Mouse (Mus musculus) left cerebral cortex, adult 2 months (tissue): ENCODE data around the gene Uty. TPM values are rescaled to one million over a fixed set of nuclear protein-coding genes. Genes with fewer than 3 reads are reported as not detected.

Experiments
- DNase-seq, 2 experiments: peaks; one replicate each; pipeline ENCODE4 v3.0.0; 2021 to 2022; ENCODE audit warnings: low spot score in 2 of 2, mixed read lengths in 1 of 2; ENCODE audit errors: extremely low spot score in 1 of 2
- H3K27ac ChIP-seq: fragments of 200-600 bp; 2 replicates; pipeline ENCODE4 v1.8.1; 2022
- H3K4me3 ChIP-seq: fragments of 200-600 bp; 2 replicates; pipeline ENCODE4 v1.8.1; 2022
- CTCF ChIP-seq: fragments of 200-600 bp; IDR thresholded peaks from 2 replicates; pipeline ENCODE4 v1.8.1; 2022; ENCODE audit warnings: antibody characterized with exemption, mild to moderate bottlenecking, moderate library complexity
- intact Hi-C: fragments of 180-260 bp; cut with DNase I; formaldehyde crosslinking; loops from one replicate; pipeline ENCODE4 v1.15.1; 2025
- long read RNA-seq, 2 experiments: library from polyadenylated mRNA; stranded (forward); transcript quantifications; one replicate each; pipeline ENCODE4 v2.0.0; 2021; ENCODE audit warnings: borderline mapping rate in 2 of 2
- total RNA-seq, 2 experiments: library from RNA; stranded (reverse); gene quantifications; 2 replicates each; pipeline ENCODE4 v1.2.3; 2021

Gene Uty
- 10 to 100 TPM in 1 of 2 experiments, not detected in 1; 25.1 TPM for total RNA-seq
- long read RNA-seq, experiment 1, full-length matches to known transcripts, result 3 of 20 reads
- long read RNA-seq, experiment 1, partial matches to known transcripts, result 4 of 20 reads
- long read RNA-seq, experiment 1, other reads (novel, unspliced or antisense), result 13 of 20 reads
- long read RNA-seq, experiment 2, result 0 reads

DNA sequence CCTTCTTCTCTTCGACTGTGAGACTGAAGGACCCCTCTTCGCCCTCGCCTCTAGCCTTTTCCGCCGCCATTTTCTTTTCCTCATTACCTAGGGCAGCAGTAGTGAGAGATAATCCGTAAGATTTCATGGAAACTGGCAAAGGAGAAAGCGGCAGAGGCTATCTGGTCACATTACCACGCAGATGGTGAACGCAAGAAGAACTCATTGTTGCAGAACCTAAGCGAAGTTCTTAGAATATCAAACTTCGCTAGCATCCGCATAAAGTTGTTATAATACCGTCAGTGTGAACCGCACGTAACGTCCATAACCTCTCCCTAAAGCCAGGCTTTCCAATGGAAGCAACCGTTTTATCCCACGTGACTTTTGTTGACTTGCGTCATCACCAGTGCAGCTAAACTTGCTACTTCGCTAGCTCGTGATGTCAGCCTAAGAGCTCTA, at the start of gene Uty:
Gene Uty, minus strand, starts transcription at position 334 of the 438 bp plus-strand sequence.
- DNase-seq, result peak in 1 of 2 experiments; percentile 68
- H3K4me3 ChIP-seq, result no peak within 1 kb of the TSS
- no peak within 1 kb of the TSS for H3K27ac ChIP-seq
- intact Hi-C loops, result no loop called here
- TF ChIP-seq CTCF, result no peak

DNA sequence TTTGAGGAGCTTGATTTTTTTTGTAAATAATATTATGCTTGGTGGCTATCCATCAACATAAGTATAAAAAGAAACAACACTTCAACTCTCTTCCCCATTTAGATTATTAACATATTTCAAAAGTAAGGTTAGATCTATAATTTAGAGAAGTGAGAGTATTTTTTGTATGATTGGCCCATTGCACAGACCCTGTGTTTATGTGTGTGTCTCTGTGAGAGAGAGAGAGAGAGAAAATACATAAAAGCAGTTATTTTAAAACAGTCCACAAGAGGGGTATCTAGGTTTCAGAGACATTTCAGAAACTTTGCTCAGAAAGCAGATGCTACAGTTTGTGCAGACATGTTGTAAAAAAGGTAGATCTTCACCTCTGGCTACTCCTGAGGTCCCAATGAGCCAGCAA, 48.1 kb upstream of the Uty start:
- Histone ChIP-seq H3K4me3 (no peak overlapping the region), H3K27ac (no peak overlapping the region)
- TF ChIP-seq CTCF, result no peak
- intact Hi-C loops, result no loop called here
- no peak for DNase-seq

DNA sequence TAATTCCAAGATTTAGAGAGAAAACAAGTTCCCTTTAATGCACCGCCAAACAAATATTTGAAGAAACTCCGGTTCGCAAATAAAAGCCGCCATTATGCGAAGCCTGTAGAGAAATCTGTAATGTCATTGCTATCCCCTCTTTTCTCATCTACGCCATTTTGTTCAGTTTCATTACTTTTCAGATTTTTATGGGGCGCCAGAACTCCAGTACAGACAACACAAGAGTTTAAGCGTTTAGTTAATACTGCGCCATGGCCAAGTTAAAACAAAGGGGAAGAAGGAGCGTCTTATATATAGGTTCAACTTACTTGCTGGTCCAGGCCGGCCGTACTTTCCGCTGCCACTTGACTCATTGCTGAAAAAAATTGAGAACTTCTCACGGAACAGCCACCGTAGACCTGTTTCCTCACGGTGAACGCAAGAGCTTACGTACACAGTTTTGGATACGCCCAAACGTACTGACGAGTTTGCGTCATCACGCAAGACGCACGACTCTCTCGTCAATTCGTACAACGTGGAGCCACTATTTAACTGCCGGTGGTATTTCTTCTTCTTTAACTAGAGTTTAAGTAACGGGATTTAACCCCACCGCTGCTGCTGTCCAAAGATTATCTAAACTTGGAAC, 40.7 kb upstream of the Uty start, which contains the start of gene Ddx3y:
Gene Ddx3y, minus strand, starts transcription at position 459 of the 625 bp plus-strand sequence.
- no peak for TF ChIP-seq CTCF

DNA sequence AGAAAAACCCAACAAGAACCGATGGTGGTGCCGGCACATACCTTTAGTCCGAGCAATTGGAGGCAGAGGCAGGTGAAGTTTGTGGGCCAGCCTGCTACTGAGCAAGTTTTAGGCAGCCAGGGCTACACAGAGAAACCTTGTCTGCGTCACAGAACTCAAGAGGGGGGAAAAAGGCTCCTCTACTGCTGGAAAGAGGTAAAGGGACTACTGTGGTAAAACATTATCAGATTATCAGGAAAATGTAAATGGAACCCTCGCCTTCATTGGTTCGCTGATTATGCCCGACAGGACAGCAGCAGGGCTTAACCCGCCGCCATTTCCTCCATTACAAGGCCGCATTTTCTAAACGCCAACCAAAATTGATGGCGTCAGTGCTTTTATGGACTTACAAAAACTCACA, 40.2 kb upstream of the Uty start:
- no peak for TF ChIP-seq CTCF
- H3K27ac ChIP-seq, result no peak overlapping the region
- no peak overlapping the region for H3K4me3 ChIP-seq
- no peak for DNase-seq
- intact Hi-C loops, result no loop called here

More for the DNA sequence above, 40.7 kb upstream of the Uty start, which contains the start of gene Ddx3y:
- intact Hi-C loops, result no loop called here
- peak in 1 of 2 experiments; percentile 65 for DNase-seq
- Histone ChIP-seq H3K27ac (no peak within 1 kb of the TSS), H3K4me3 (no peak within 1 kb of the TSS)

DNA sequence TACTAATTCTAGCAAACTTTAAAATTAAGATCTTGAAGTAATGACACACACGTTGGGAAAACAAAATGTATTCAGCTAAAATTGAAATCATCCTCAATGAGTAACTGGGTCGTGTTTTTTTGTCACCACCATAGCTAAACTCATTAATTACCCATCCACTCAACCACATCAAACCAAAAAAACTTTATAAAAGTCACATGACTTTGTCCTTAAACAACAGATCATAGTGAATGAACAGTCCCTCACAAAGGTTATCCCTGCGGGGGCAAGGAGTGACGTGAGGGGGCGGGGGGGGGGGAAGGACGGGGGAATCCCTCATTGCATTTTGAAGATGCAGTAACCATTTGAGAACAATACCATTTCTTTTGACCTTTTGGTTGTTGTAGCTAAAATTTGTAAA, 558 bp upstream of the Uty start:
- intact Hi-C loops, result no loop called here
- Histone ChIP-seq H3K27ac (no peak overlapping the region), H3K4me3 (no peak overlapping the region)
- no peak for DNase-seq
- TF ChIP-seq CTCF, result no peak

DNA sequence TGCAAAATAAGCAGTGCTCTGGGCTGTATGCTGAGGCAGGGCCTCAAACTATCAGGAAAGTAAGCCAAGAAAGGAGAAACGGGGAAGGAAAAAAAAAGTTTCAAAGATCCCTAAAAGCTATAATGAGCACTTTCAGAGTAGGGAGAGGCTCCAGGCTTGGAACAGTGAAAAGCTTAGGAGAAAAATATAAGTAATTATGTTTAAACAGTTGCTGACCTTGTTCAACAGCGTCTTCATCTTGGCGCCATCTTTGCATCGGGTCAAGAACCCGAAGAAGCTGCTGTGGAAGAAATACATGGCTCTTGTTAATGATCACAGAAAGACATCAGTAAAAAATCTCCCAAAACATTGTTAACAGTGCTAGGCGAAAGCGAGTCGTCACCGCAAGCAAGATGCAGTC, 619 bp downstream of the Uty start:
- TF ChIP-seq CTCF, result no peak
- Histone ChIP-seq H3K27ac (no peak overlapping the region), H3K4me3 (no peak overlapping the region)
- no peak for DNase-seq
- intact Hi-C loops, result no loop called here

DNA sequence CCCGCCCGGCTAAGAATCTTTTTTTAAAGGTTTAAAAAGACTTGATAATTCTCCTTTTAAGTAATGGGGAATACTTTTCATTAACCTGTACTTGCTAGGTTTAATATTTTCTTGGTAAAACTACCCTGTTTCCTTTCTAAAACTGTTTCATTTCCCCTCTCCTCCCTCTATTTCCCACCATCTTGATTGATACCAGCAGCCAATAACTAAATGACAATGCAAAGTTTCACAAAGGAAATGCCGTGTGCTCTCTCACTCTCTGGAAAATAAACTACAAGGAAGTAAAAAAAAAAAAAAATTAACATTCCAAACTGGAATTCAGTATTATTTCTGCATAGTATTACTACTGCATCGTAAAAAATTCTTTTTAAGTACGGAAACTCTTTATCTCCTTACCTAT, 1.1 kb downstream of the Uty start:
- no peak for TF ChIP-seq CTCF
- Histone ChIP-seq H3K4me3 (no peak overlapping the region), H3K27ac (no peak overlapping the region)
- intact Hi-C loops, result no loop called here
- DNase-seq, result no peak

DNA sequence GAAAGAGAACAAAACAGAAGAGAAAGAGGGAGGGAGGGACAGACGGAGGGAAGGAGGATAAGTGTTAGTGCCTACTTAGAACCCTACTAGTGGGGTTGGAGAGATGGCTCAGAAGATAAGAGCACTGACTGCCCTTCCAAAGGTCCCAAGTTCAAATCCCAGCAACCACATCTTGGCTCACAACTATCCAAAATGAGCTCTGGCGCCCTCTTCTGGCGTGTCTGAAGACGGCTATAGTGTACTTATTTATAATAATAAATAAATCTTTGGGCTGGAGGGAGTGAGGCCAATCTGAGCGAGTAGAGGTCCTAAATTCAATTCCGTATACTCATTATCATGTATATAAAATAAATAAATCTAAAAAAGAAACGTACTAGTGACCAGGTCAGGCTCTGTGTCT, 25.6 kb downstream of the Uty start:
- DNase-seq, result no peak
- Histone ChIP-seq H3K4me3 (no peak overlapping the region), H3K27ac (no peak overlapping the region)
- no peak for TF ChIP-seq CTCF
- intact Hi-C loops, result no loop called here

DNA sequence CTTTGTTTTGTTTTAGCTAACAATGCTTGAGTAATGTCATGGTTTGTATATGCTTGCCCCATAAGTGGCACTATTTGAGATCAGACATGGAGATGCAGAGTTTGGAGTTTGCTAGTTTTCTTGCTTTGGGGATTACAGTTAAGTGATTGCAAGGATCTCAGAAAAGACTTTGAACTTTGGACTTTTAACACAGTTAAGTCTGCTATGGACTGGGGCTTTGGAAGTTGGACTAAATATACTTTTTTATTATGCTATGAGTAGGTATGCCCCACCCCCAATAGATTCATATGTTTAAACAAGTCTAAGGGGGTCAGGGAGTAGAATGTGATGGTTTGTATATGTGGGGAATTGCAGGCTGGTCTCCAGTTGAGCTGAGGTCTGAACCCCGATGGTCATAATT, 67.1 kb downstream of the Uty start:
- no peak overlapping the region for H3K27ac ChIP-seq

DNA sequence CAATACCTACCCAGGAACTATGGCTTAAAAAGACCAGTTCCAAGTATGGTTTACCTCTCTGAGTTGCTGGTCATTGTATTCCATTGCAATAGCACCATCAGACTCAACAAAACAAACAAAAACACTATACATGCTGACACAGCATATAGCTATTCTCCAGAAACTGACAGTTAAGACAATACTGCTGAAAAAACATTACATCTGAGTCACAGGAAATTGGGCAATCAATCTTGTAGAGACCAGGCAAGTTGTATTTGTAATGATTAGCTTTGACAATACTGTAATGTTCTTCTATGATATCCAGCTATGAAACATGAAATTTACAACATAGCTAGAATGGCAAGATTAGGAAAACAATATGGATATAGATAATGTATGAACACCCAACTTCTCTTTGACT, 82.5 kb downstream of the Uty start:
- no peak for DNase-seq
- no peak for TF ChIP-seq CTCF
- intact Hi-C loops, result no loop called here
- Histone ChIP-seq H3K4me3 (no peak overlapping the region), H3K27ac (no peak overlapping the region)

More for the DNA sequence above, 67.1 kb downstream of the Uty start:
- intact Hi-C loops, result no loop called here
- TF ChIP-seq CTCF, result no peak
- H3K4me3 ChIP-seq, result no peak overlapping the region
- DNase-seq, result no peak

DNA sequence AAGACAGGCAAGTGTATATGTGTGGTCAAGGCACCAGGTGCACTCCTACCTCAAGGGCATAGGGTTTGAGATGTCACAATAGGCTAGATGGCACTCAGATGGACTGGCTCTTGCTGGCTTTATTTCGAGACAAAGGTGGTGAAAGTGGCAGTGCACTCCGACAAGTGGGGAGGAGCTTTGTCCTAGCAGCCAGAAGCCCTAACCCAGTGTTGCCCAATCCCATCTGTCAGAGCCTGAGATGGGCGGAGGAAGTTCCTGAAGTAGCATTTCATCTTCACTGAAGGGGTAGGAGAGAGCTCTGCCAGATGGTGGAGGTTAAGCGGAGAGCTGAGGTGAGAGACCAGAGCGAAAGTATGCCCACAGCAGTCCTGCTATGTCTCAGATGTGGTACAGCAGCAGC, 129.4 kb downstream of the Uty start:
- intact Hi-C loops, result no loop called here

DNA sequence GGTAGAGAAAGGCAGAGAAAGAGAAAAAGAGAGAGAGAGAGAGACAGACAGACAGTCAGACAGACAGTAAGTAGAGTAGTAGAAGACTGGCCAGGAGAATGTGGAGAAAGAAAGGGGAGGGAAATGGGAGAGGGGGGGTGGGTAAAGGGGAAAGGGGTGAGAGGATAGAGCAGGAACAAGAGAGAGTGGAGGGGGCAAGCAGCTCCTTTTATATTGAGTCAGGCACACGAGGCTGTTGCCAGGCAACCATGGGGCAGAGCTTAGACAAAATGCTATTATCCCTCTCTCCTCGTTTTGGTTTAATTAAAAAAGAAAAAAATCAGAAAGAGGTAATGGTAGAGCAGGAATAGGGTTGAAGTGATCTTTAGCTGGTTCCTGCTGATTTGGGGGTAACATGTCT, 131.5 kb downstream of the Uty start:
- DNase-seq, result no peak
- TF ChIP-seq CTCF, result no peak
- no peak overlapping the region for H3K27ac ChIP-seq
- intact Hi-C loops, result no loop called here
- no peak overlapping the region for H3K4me3 ChIP-seq

More for the DNA sequence above, 129.4 kb downstream of the Uty start:
- Histone ChIP-seq H3K4me3 (no peak overlapping the region), H3K27ac (no peak overlapping the region)
- no peak for TF ChIP-seq CTCF
- no peak for DNase-seq

Other genes starting within 250 kb of the Uty start
- gene Eif2s3y, start 235.2 kb downstream of the Uty start, total RNA-seq, result 10 to 100 TPM in 1 of 2 experiments, not detected in 1; 61.0 TPM
- gene Ddx3y, start 40.9 kb upstream of the Uty start, total RNA-seq, result 10 to 100 TPM in 1 of 2 experiments, not detected in 1; 50.4 TPM
- not detected for gene Usp9y, start 214.0 kb upstream of the Uty start, total RNA-seq